Mouse (Mus musculus) intestine, embryonic 16.5 days (tissue): ENCODE data around the gene Ror2. TPM values are rescaled to one million over a fixed set of nuclear protein-coding genes. Genes with fewer than 3 reads are reported as not detected.

ENCODE experiments used
- ATAC-seq: fragments of 200-750 bp; cut with Nextera tagmentation; 2 replicates; pipeline ENCODE4 v1.8.0; 2017; ENCODE audit warnings: moderate TSS enrichment, moderate library complexity
- H3K27ac ChIP-seq: fragments of 300-500 bp; sonication (generic); 2 replicates; pipeline ENCODE4 v1.5.1; 2014; ENCODE audit warnings: mild to moderate bottlenecking, low read length
- H3K27me3 ChIP-seq: fragments of 300-500 bp; sonication (generic); replicated peaks from 2 replicates; pipeline ENCODE4 v1.6.1; 2014; ENCODE audit warnings: low read length, control low read depth, mixed read lengths; ENCODE audit not compliant: control insufficient read depth, insufficient read depth
- H3K36me3 ChIP-seq: fragments of 300-500 bp; sonication (generic); 2 replicates; pipeline ENCODE4 v1.6.1; 2014; ENCODE audit warnings: low read length, control low read depth; ENCODE audit not compliant: control insufficient read depth, insufficient read depth
- H3K4me1 ChIP-seq: fragments of 300-500 bp; sonication (generic); 2 replicates; pipeline ENCODE4 v1.6.1; 2014; ENCODE audit warnings: low read length, control low read depth, mixed read lengths; ENCODE audit not compliant: control insufficient read depth, insufficient read depth
- H3K4me2 ChIP-seq: fragments of 300-500 bp; sonication (generic); 2 replicates; pipeline ENCODE4 v1.6.1; 2014; ENCODE audit warnings: low read depth, low read length, control low read depth
- H3K4me3 ChIP-seq: fragments of 300-500 bp; sonication (generic); 2 replicates; pipeline ENCODE4 v1.5.1; 2014; ENCODE audit warnings: mild to moderate bottlenecking, low read length
- H3K9ac ChIP-seq: fragments of 300-500 bp; sonication (generic); 2 replicates; pipeline ENCODE4 v1.6.1; 2014; ENCODE audit warnings: low read depth, low read length
- H3K9me3 ChIP-seq: fragments of 300-500 bp; sonication (generic); 2 replicates; pipeline ENCODE4 v1.6.1; 2016; ENCODE audit warnings: low read length, control low read depth; ENCODE audit not compliant: control insufficient read depth
- WGBS: fragments of 180-500 bp; shearing (Covaris S2); extraction: QIAGEN DNeasy Blood & Tissue Kit; methylation state at CpG from one replicate; pipeline ENCODE4 v1.1.7; 2014; 5-methylcytosine and 5-hydroxymethylcytosine counted together
- polyA plus RNA-seq: library from polyadenylated mRNA; unstranded; fragments of >200 nt; fragmentation: Nextera tagmentation; extraction: Ambion mirVana; gene quantifications from 2 replicates; pipeline ENCODE4 v1.2.1, GENCODE M21; 2015

The Ror2 gene
- polyA plus RNA-seq, 1 experiment from 2014 or later, result 12.5 TPM

DNA sequence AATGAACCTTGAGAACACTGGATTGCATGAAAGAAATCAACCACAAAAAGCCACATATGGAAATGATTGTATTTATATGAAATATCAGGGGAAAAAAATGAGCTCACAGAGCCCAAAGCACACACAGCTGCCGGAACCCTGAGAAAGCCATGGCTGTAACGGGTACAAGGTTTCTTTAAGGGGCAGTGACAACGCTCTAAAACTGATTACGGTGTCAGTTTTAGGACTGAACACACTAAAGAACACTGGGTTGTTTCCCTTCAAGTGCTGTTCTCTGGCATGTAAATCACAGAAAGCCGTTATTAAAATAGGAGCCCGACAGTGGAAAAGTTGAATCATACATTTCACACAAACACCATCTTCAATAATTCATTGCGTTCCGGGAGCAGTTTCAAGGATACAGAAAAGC, 19.4 kb downstream of the Ror2 start:
- peaks cover 38% of the 10 kb centered on the region for H3K4me1 ChIP-seq
- no peak overlapping the region for H3K9ac ChIP-seq
- no peak overlapping the region for H3K4me3 ChIP-seq
- ATAC-seq, result no peak
- no peaks in the 10 kb centered on the region for H3K36me3 ChIP-seq
- H3K27me3 ChIP-seq, result no peaks in the 10 kb centered on the region
- H3K27ac ChIP-seq, result no peak overlapping the region
- H3K9me3 ChIP-seq, result no peaks in the 10 kb centered on the region
- 53% methylated on average over 8 of the region's 8 CpGs for WGBS
- H3K4me2 ChIP-seq, result no peak overlapping the region

DNA sequence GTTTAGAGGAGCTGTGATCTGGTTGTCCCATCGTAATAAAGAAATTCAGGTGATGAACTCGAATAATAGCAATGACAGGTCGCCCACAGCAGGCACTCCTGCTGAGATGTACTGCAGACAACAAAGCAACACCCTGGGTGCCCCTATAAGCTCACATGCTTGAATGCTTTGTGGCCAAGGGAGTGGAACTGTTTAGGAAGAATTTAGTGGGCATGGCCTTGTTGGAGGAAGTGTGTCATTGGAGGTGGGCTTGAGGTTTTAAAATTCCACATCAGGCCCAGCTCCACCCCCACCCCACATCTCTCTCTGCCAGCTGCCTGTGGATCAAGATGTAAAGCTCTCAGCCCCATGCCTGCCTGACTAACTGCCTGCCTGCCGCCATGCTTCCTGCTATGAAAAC, 21.0 kb downstream of the Ror2 start:
- H3K27ac ChIP-seq, result no peak overlapping the region
- 92% methylated on average over 4 of the region's 4 CpGs for WGBS
- no peaks in the 10 kb centered on the region for H3K27me3 ChIP-seq
- no peak overlapping the region for H3K9ac ChIP-seq
- no peak overlapping the region for H3K4me2 ChIP-seq
- H3K36me3 ChIP-seq, result no peaks in the 10 kb centered on the region
- H3K4me1 ChIP-seq, result peaks cover 52% of the 10 kb centered on the region
- H3K4me3 ChIP-seq, result no peak overlapping the region
- ATAC-seq, result no peak
- H3K9me3 ChIP-seq, result no peaks in the 10 kb centered on the region

DNA sequence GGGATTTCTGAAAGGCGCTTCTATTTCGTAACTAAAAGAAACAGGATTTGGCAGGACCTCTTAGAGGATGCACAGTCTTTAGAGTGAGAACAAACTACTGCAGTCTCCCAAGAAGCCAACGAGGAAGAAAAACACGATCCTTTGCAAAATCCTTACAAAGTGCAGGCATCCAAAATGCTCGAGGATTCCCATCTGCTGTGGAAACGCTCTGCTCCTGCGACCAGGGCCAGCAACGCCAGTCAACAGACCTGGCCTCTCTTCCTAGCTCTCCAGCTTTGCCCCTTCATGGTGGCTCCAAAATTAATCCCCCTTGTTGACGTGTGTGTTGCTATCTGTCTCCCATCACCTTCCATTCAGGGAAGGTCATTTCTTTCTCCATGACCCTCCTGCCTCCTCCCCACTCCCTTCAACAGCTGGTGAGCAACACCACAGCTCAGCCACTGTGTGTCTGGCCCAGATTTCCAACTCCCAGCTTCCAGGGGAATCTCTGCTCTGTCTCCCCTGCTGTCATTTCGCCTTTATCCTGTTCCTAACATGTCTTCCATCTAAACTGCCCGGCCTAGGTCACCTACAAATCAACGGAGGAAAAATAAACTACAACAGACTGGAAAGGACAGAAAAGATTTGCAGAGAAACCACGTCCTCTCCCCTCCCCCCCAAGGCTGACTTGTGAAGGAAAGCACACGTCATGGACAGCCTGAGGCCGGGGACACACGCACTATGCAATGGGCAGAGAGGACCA, 23.2 kb downstream of the Ror2 start:
- Histone ChIP-seq H3K36me3 (no peaks in the 10 kb centered on the region), H3K9ac (no peak overlapping the region), H3K27me3 (no peaks in the 10 kb centered on the region), H3K9me3 (no peaks in the 10 kb centered on the region), H3K4me2 (no peak overlapping the region), H3K4me3 (no peak overlapping the region), H3K4me1 (peaks cover 60% of the 10 kb centered on the region), H3K27ac (peak overlapping the region; percentile 79)
- ATAC-seq, result peak; percentile 45
- WGBS, result 44% methylated on average over 16 of the region's 16 CpGs

DNA sequence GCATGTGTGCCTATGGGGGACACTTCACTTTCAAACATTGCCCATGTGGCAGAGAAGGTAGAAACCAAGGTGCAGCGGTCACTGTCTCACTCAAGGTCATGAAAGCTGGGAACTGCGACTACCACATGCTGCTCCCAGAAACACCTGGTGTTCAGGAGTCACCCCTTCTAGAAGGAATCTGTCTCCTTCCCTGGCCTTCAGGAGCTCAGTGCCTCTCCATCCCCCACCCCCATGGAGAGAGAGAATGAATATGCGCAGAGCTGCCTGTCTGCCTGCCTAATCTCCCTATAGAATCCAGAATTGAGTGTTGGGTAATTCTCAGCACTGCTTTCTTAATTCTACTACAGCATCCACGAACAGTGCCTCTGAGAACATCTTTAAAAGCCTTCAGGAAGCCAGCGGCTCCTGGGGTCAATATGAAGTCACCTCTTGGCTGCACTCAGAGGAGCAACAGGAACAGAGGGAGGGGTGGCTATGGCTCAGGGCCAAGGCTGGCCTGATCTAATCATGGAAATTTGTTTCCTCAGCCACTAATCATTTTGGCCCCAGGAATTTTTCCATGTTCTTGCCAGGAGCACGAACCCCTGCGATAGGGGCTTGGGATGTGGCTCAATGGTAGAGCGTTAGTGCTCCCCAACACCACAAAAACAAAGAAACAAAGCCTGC, 24.7 kb downstream of the Ror2 start:
- Histone ChIP-seq H3K27me3 (no peaks in the 10 kb centered on the region), H3K9me3 (no peaks in the 10 kb centered on the region), H3K4me1 (peaks cover 52% of the 10 kb centered on the region), H3K4me2 (0 out of 2 replicates have a peak overlapping the region, but pooled peaks have one; percentile 3), H3K27ac (peak overlapping the region; percentile 29; the same call in 1 of the 2 replicates), H3K9ac (no peak overlapping the region), H3K36me3 (no peaks in the 10 kb centered on the region), H3K4me3 (no peak overlapping the region)
- WGBS, result 46% methylated on average over 8 of the region's 8 CpGs
- no peak; the same call in 1 of the 2 replicates for ATAC-seq

DNA sequence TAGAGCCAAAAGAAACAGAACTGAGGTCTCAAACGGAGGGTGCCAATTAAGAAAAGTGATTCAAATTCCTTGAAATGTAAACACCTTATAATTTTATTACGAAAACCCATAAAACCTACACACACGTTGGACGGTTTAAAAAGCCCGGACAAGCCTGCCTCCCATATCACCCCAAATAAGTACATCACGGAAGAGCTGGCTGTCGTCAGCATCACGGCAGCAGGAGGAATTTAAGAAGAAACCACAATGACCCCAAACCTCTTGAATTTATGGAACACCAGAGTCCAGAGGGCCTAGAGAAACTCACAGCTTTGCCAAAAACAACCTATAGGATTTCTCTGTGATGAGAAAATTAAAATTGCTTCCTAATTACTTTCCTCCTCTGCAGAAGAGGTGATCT, 27.0 kb downstream of the Ror2 start:
- H3K4me2 ChIP-seq, result no peak overlapping the region
- no peak for ATAC-seq

DNA sequence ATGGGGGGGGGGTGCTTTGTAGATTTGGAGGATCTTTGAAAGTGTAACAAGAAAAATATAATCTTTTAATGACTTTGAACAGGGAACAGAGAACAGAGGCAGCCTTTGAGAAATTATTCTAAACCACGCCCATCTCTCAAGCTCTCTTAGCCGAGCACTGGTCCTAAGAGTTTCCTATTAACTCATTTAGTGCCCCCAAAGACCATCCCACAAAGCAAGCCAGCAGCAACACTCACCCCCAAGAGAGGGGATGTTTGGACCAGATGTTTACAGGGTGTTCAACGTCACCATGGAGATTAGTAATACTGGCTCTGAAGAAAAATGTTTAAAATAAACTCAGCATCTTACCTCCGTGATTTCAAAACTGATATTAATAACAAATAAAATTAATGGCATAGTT, 27.4 kb downstream of the Ror2 start:
- no peak overlapping the region for H3K4me2 ChIP-seq
- ATAC-seq, result no peak
- H3K4me3 ChIP-seq, result no peak overlapping the region
- no peaks in the 10 kb centered on the region for H3K36me3 ChIP-seq
- WGBS, result 29% methylated on average over 4 of the region's 4 CpGs
- H3K9me3 ChIP-seq, result no peaks in the 10 kb centered on the region
- no peak overlapping the region for H3K27ac ChIP-seq
- no peaks in the 10 kb centered on the region for H3K27me3 ChIP-seq
- H3K9ac ChIP-seq, result no peak overlapping the region
- H3K4me1 ChIP-seq, result peaks cover 53% of the 10 kb centered on the region

More for the DNA sequence above, 27.0 kb downstream of the Ror2 start:
- 46% methylated on average over 8 of the region's 8 CpGs for WGBS
- H3K27me3 ChIP-seq, result no peaks in the 10 kb centered on the region
- H3K9me3 ChIP-seq, result no peaks in the 10 kb centered on the region
- peaks cover 55% of the 10 kb centered on the region for H3K4me1 ChIP-seq
- no peaks in the 10 kb centered on the region for H3K36me3 ChIP-seq
- H3K9ac ChIP-seq, result no peak overlapping the region
- H3K27ac ChIP-seq, result peak overlapping the region; percentile 24; the same call in 1 of the 2 replicates
- H3K4me3 ChIP-seq, result no peak overlapping the region

DNA sequence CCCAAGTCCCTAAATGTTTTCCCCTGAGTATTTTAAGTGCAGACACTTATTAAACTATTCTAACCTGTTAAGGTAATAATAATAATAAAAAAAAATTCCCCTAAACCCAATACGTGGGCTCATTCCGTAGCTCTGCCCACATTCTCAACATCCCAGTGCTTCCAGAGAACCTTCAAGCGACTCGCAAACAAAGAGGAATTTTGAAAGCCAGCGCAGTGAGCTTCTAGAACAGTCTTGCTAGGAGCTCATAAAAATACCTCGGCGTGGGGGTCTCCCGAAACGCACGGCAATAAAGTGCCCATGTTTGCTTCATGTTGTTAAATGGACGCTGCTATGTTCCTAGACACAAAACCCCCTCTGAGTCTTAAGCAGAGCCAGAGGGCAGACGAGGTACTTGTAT, 32.7 kb downstream of the Ror2 start:
- H3K4me1 ChIP-seq, result peaks cover 34% of the 10 kb centered on the region
- H3K27me3 ChIP-seq, result no peaks in the 10 kb centered on the region
- H3K9ac ChIP-seq, result no peak overlapping the region
- no peak overlapping the region for H3K4me2 ChIP-seq
- H3K4me3 ChIP-seq, result no peak overlapping the region
- H3K9me3 ChIP-seq, result no peaks in the 10 kb centered on the region
- ATAC-seq, result no peak
- WGBS, result 72% methylated on average over 12 of the region's 12 CpGs
- H3K36me3 ChIP-seq, result no peaks in the 10 kb centered on the region
- no peak overlapping the region for H3K27ac ChIP-seq

DNA sequence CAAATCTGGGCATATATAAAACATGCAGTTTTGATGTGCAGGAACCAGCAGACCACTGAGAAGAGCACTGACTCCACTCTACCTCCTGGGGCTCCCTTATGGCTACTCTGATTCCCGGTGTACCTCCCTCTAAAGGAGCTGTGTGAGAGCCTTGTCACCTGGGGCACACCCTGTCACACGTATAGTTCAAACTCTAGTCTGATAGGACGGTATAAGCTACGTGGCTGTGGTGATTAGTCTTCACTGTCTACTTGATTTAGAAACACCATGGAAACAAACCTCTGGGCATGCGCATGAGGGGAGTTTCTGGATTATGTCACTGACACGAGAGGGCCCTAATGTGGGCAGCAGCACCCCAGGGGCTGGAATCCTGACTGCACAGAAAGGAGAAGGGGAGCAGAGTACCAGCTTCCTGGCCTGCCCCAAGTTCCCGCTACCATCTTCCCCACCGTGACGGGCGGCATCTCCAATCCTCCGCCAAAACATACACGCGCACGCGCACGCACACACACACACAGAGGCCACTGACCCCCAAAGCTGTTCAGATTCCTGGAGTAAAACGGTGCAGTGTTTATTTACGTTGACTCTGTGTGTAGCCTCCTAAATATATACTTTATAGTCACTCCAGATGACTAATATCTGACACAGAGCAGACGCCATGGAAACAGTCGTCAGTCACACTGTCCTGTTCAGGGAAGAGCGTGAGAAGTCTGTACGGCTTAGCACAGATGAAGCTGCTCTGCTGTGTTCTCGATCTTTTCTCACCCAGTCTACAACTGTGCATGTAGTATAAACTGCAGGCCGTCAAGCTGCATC, 37.1 kb downstream of the Ror2 start:
- whole genome bisulfite sequencing, result 35% methylated on average over 24 of the region's 24 CpGs
- H3K36me3 ChIP-seq, result no peaks in the 10 kb centered on the region
- peak overlapping the region; percentile 36 for H3K4me2 ChIP-seq
- peaks cover 61% of the 10 kb centered on the region for H3K4me1 ChIP-seq
- peak overlapping the region; percentile 39 for H3K9ac ChIP-seq
- H3K9me3 ChIP-seq, result no peaks in the 10 kb centered on the region
- H3K27ac ChIP-seq, result peak overlapping the region; percentile 92
- peak overlapping the region; percentile 7 for H3K4me3 ChIP-seq
- ATAC-seq, result peak; percentile 83
- no peaks in the 10 kb centered on the region for H3K27me3 ChIP-seq

DNA sequence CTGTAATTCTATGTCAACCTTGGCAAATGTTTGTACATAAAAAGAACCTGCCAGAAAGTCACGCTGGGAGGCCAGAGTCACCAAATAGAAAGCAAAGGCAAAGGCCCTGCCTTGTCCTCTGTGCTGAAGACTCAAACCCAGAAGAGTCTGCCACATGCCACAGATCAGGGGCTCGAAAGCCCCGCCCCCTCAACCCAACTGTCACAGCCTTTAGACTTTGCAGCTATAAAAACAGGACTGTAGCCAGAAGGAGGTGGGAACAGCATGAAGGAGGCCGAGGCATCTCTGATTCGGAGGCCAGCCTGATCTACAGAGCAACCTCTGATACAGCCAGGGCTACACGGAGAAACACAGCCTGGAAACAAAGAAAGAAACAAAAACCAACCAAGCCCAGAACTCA, 37.8 kb downstream of the Ror2 start:
- Histone ChIP-seq H3K9me3 (no peaks in the 10 kb centered on the region), H3K4me1 (peaks cover 61% of the 10 kb centered on the region), H3K9ac (peak overlapping the region; percentile 37; the same call in 1 of the 2 replicates), H3K27me3 (no peaks in the 10 kb centered on the region), H3K27ac (peak overlapping the region; percentile 92), H3K4me3 (no peak overlapping the region), H3K4me2 (0 out of 2 replicates have a peak overlapping the region, but pooled peaks have one; percentile 36), H3K36me3 (no peaks in the 10 kb centered on the region)
- ATAC-seq, result peak; percentile 66
- 29% methylated on average over 6 of the region's 6 CpGs for WGBS
